Mouse (Mus musculus): Measurements from ENCODE around the gene Zfp956.
"Not testable (repeated sequence)": the region's sequence is repeated elsewhere in the genome, so short reads cannot be mapped to it uniquely, and the experiment has no call there.

Gene Zfp956

DNA sequence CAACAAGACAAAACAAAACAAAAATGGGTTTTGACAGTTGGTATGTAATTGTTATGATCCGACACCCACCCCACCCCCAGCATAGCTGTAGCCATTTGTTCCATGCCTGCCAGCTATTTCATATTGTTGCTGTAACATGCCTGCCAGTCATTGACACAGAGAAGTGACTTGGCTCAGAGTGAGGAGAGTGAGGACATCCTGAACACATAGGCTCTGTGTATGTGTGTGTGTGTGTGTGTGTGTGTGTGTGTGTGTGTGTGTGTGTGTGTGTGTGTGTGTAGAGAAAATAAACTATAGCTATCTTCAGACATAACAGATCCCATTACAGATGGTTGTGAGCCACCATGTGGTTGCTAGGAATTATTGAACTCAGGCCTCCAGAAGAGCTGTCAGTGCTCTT is 15.0 kb downstream of the Zfp956 start:
- not testable (repeated sequence) for DNase-seq (ENCODE audit: low spot score in 2 of 2)

- DNase-seq (ENCODE audit: low spot score in 2 of 2), result no peak
Observed at GRCm38 (mm10) chr6:47974599-47974998, 21.4 kb downstream of the Zfp956 start.

DNA sequence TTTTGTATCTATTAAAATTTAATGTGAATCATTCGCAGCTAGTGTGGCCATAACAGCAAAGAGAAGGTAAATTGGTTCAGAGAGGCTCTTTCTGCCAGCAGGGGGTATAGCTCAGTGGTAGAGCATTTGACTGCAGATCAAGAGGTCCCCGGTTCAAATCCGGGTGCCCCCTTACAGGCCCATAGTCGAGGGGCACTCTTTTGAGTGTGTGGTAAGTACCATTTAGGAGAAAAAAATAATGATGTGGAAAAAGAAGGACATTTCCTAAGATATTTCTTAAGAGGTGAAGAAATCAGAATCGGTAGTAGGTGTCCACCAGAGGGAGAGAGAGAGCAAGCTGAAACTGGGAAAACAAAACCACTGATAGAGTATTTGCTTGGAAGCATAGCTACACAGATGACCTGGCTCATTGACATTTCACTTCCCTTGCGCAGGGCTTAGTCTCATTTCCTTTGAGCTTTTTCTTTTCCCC is 25.7 kb downstream of the Zfp956 start:
- peak; percentile 67 to 78 for DNase-seq (ENCODE audit: low spot score in 2 of 2)

DNA sequence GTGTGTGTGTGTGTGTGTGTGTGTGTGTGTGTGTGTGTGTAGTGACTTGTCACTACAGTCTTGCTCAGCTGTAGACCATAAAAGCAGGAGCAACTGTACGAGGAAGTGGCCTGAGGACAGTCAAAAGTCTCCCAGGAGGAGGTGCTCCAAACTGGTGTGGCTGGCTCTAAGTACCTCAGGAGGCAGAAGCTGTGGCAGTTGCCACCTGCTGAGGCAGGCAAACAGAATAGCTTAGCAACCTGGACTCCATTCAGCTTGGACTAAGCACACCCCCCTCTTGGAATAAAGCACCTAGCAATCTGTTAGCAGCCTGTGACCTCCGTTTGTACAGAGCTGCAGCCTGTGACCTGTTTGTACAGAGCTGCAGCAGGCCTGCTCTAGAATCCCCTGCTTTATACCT is 30.7 kb downstream of the Zfp956 start:
- no peak for DNase-seq (ENCODE audit: low spot score in 2 of 2)

GRCm38 (mm10) chr6:47995661-47996060 is 42.5 kb downstream of the Zfp956 start:
- DNase-seq (ENCODE audit: low spot score in 2 of 2), result no peak

GRCm38 (mm10) chr6:48010727-48011126 is 57.5 kb downstream of the Zfp956 start:
- DNase-seq (ENCODE audit: low spot score in 2 of 2), result no peak

Data from urinary bladder, postnatal 36 days (tissue).